Mouse (Mus musculus): ENCODE measurements around the gene Slc2a5.

The Slc2a5 gene

GRCm38 (mm10) chr4:150119055-150119454, at the start of gene Slc2a5:
Slc2a5 (plus strand) TSS chr4:150119283.
- no peak for DNase-seq (ENCODE audit: low spot score in 2 of 2)

GRCm38 (mm10) chr4:150070136-150070535, 48.9 kb upstream of the Slc2a5 start:
- DNase-seq (ENCODE audit: low spot score in 2 of 2): no peak

GRCm38 (mm10) chr4:150072416-150073101, 46.5 kb upstream of the Slc2a5 start:
- no peak for DNase-seq (ENCODE audit: low spot score in 2 of 2)

GRCm38 (mm10) chr4:150073102-150073473, 46.0 kb upstream of the Slc2a5 start:
- peak in 1 of 2 experiments; percentile 63 for DNase-seq (ENCODE audit: low spot score in 2 of 2)

DNA sequence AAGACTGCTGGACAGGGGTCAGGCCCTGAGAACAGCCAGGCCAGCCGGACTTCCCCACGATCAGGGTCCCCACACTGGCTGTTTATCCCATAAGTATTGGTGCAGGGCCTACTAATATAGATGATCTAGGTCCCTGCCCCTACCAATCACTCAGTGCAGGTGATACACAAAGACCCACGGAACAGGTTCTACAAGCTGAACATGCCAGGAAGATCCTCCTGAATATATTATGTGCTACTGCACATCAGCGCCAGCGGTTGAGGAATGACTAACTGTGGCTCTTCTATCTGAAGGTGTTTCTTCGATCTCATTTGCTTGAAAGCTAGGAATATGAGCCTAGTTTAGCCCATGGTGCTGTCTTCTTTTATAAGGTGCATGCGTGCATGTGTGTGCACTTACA, 43.7 kb upstream of the Slc2a5 start:
- no peak for DNase-seq (ENCODE audit: low spot score in 2 of 2)

DNA sequence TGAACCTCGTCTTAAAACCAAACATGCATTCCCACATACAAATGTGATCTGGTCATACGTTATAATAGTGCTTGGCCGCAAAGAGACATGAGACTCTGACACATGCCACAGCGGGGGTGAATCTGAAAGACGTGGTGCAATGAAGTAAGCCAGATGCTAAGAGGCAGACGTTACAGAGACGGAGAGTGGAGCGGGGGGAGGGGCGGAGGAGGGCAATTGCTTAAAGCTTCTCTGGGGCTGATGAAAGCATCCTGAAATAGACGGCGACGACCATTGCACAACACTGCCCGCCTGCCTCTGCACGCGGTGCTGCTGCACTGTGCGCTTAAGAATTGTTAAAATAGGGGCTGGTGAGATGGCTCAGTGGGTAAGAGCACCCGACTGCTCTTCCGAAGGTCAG, 42.9 kb upstream of the Slc2a5 start:
- peak in 1 of 2 experiments; percentile 21 for DNase-seq (ENCODE audit: low spot score in 2 of 2)

- DNase-seq (ENCODE audit: low spot score in 2 of 2): no peak
Measured at GRCm38 (mm10) chr4:150078646-150079045, 40.4 kb upstream of the Slc2a5 start.

DNA sequence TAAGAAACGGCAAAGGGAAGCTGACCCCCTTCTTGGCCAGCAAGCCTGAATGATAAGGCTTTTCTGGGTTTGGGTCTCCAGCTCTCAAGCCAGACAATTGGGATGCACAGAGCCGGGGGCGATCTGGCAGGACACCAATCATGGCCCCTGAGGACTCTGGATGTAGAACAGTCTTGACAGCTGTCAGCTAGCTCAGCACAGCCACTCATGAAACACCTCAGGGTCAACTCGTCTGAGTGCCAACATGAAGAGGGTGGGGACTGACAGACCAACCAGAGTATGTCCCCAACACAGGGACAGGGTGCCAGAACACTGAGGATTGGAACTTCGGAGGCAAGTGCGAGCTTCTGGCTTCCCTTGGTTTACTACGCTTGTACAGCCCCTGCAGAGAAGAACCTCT, 39.8 kb upstream of the Slc2a5 start:
- peak in 1 of 2 experiments; percentile 25 for DNase-seq (ENCODE audit: low spot score in 2 of 2)

DNA sequence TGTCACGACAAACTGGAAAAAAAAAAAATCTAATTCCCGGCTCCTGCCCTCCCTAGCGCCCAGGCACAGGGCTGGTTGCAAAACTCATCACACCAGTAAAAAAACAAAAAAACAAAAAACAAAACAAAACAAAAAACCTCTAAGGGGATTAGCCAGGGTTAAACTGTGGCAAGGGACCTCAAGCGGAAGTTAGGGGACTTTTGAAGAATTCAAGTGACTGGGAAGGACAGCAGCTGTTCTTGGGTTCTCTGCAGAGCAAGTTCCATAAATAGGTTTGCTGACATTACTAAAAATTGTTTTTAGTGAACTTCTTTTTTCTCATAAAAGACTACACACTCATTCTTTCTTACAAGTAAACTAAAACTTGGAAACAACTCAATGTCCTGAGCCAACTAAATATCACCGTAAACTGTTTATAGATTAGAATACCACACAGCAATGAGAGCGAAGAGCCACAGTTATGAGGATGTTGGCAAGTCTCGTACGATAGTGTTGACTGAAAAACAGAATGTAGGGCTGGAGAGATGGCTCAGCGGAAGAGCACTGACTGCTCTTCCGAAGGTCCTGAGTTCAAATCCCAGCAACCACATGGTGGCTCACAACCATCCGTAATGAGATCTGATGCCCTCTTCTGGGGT, 38.6 kb upstream of the Slc2a5 start:
- no peak for DNase-seq (ENCODE audit: low spot score in 2 of 2)

DNA sequence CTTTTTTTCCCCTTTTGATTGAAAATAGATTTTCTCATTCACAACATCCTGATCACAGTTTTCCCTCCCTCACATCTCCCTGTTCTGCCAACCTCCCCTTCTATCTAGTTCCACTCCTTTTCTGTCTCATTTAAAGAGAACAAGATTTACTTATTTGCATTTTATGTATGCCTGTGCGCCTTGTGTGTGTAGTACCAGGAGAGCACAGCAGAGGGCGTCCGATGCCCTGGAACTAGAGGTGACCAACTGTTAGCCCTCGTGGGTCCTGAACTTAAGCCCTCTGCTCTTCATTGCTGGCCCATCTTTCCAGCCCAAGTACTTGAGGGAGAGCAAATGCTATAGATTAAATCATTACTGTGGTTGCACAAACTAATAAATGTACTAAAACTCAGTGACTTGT, 33.7 kb upstream of the Slc2a5 start:
- no peak for DNase-seq (ENCODE audit: low spot score in 2 of 2)

DNA sequence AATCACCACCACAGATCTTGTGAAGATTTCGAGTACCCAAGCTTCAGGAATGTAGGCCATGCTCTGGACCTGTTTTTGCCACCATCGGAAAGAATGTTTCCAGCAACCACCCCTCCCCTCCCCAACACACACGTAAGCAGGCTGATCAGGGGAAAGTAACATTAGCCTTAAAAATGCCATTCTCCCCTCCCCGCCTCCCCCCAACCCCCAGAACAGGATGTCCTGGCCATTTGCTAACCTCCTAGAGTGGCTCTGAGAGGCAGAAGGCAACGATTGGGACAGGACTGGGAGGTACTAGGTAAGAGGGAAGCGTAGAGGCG, 32.3 kb upstream of the Slc2a5 start:
- DNase-seq (ENCODE audit: low spot score in 2 of 2): no peak

DNA sequence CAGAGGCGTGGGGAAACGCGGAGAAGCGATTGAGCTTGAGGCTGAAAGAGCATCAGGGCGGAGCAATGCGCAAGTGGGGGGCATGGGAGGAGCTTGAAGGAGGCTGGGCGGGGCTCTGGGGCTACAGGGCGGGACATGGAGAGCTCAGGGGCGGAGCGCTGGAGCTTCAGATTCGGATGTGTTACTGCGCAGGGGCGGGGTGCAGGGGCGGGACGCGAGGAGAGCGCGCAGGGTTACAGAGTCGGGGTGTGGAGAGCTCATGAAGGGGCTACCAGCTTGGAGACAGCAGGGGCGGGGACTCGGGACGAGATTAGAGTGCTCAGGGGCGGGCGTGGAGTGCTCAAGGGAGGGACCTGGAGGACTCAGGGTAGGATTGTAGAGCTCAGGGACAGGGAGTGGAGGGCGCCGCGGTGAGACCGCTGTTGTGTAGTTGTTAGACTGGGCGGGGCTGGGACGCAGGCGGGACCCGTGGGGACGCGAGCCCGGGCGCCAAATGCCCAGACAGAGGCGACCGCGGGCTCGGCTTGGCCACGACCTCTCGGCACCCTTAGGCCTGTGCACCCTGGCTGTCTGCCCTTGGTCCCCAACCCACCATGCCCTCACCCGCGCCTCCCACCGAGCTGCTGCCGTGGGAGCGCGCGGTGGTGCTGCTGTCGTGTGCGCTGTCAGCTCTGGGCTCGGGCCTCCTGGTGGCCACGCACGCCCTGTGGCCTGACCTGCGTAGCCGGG, 31.8 kb upstream of the Slc2a5 start, which contains the start of gene Gpr157:
Gene Gpr157, plus strand, starts transcription at position 205 of the 729 bp plus-strand sequence.
- DNase-seq (ENCODE audit: low spot score in 2 of 2): peak; percentile 65 to 82

- DNase-seq (ENCODE audit: low spot score in 2 of 2): peak in 1 of 2 experiments; percentile 19
Measured at GRCm38 (mm10) chr4:150087890-150088530, 31.1 kb upstream of the Slc2a5 start.

- no peak for DNase-seq (ENCODE audit: low spot score in 2 of 2)
Measured at GRCm38 (mm10) chr4:150089121-150089520, 30.0 kb upstream of the Slc2a5 start.

DNA sequence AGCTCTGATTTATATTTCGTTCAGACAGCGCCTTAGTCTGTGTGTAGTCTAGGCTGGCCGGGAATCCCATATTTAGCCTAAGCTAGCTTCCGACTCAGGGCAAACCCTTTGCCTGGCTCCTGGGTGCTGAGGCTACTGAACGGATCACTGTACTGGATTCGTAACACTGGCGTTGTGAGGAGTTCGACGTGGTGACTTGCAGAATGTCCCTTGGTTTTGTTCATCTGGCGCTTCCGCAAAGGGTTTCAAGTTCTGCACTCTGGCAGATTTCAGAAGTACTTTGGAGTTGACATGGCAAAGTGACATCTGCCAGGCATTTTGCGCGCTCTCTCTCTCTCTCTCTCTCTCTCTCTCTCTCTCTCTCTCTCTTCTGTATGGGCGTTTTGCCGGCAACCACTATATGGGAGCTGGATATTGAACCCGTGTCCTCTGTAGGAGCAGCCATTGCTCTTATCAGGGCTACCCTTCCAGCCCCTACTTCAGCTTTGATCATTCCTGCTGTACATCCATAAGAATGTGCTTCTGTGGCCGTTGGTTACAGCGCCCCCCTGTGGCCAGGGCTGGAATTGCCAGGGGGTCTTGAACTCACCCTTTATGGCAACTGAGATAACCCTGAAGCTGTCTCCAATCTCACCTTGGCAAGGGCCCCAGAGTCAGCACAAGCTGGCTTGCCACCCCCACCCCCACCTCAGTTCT, 27.0 kb upstream of the Slc2a5 start:
- peak in 1 of 2 experiments; percentile 49 for DNase-seq (ENCODE audit: low spot score in 2 of 2)

GRCm38 (mm10) chr4:150092583-150092902, 26.5 kb upstream of the Slc2a5 start:
- DNase-seq (ENCODE audit: low spot score in 2 of 2): no peak

- DNase-seq (ENCODE audit: low spot score in 2 of 2): no peak
Measured at GRCm38 (mm10) chr4:150093560-150094462, 25.3 kb upstream of the Slc2a5 start.

GRCm38 (mm10) chr4:150094463-150094789, 24.7 kb upstream of the Slc2a5 start:
- DNase-seq (ENCODE audit: low spot score in 2 of 2): no peak

DNA sequence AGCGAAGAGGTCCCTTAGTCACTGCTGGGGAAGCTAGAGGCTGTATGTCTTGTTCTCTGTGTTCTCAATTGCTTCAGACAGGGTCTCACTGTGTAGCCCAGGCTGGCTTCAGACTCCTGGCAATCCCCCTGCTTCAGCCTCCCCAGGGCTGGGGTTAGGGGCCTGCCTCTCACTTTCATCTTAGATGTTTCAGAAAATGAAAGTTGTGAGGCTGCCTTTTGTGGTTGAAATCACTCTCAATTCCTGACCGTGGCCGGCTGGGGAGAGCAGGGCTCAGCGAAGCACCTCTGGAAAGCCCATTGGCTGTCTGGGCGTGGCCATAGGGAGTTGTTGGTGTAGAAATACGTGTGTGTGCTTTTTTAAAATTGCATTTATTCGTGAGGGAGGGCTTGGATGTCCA, 22.8 kb upstream of the Slc2a5 start:
- no peak for DNase-seq (ENCODE audit: low spot score in 2 of 2)

DNA sequence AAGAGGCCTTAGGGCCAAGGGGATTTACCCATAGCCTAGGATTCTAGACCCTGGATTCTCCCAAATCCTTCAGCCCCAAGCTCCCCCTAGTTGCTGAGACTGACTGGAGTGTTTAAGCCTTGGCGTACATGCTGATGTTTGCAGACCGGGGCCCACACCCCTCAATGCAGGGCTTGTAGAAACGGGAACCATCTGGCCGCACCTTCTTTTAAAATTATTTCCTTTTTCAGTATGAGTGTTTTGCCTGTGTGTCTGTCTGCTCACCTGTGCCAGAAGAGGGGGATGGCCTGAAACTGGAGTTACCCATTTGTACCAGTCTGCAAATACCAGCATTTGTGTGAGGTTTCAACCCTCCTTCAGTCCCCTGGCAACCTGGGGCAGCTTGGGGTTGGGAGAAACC, 21.2 kb upstream of the Slc2a5 start:
- DNase-seq (ENCODE audit: low spot score in 2 of 2): no peak

- DNase-seq (ENCODE audit: low spot score in 2 of 2): peak in 1 of 2 experiments; percentile 73
Measured at GRCm38 (mm10) chr4:150098880-150099279, 20.2 kb upstream of the Slc2a5 start.

All from cerebellum, postnatal 4 days (tissue).